Mouse (Mus musculus): ENCODE measurements around the gene Avpr1b.

GRCm38 (mm10) chr1:131560500-131560899 lies 38.5 kb upstream of the Avpr1b start:
- TF ChIP-seq CHD2 (IDR thresholded peaks at IDR 0.05; ENCODE audit: low read depth, low read length) = no peak
- no peak for TF ChIP-seq HCFC1 (IDR thresholded peaks at IDR 0.05; ENCODE audit: borderline replicate concordance, insufficient read depth, low read length)
- TF ChIP-seq ZC3H11A (IDR thresholded peaks at IDR 0.05; ENCODE audit: borderline replicate concordance, low read depth, low read length) = no peak
- TF ChIP-seq MAFK (IDR thresholded peaks at IDR 0.05; ENCODE audit: insufficient read depth, low read depth, low read length) = no peak
- TF ChIP-seq ZNF384 (IDR thresholded peaks at IDR 0.05; ENCODE audit: low read depth, low read length) = no peak

Measured in ES-E14 (cell line).